Mouse (Mus musculus): ENCODE measurements around the gene Slc8a3. TPM values are rescaled to one million over a fixed set of nuclear protein-coding genes. Genes with fewer than 3 reads are reported as not detected.

Gene Slc8a3
- total and polyA plus RNA-seq, 3 experiments = not detected

- Histone ChIP-seq H3K4me1 (ENCODE audit: control insufficient read depth in 1 of 2, insufficient read depth in 2 of 2, low read length in 2 of 2) (no peaks in the 10 kb centered on the region), H3K4me3 (ENCODE audit: control insufficient read depth in 1 of 2, insufficient read depth in 1 of 2, low read depth in 2 of 2, low read length in 2 of 2) (no peak overlapping the region), H3K79me2 (ENCODE audit: control insufficient read depth, insufficient read depth, low read length, poor library complexity) (no peaks in the 10 kb centered on the region), H3K27ac (ENCODE audit: control insufficient read depth, low read depth, low read length) (no peak overlapping the region), H3K9me3 (replicated peaks; ENCODE audit: insufficient read depth, low read length) (no peaks in the 10 kb centered on the region), H3K36me3 (ENCODE audit: control insufficient read depth in 1 of 2, insufficient read depth in 2 of 2, low read length in 2 of 2) (no peaks in the 10 kb centered on the region), H3K27me3 (ENCODE audit: control insufficient read depth in 1 of 2, insufficient read depth in 2 of 2, low read length in 2 of 2) (peaks cover 1 to 5% of the 10 kb centered on the region in 2 experiments), H3K9ac (ENCODE audit: control insufficient read depth, low read depth, low read length, poor library complexity, severe bottlenecking) (no peak overlapping the region)
- TF ChIP-seq BHLHE40 (IDR thresholded peaks at IDR 0.05; ENCODE audit: borderline replicate concordance, low read depth, low read length) = no peak
- TF ChIP-seq USF1 (IDR thresholded peaks at IDR 0.05; ENCODE audit: low read depth, low read length) = peak; percentile 38; the same call in 1 of the 2 replicates
- no peak for DNase-seq (ENCODE audit: low read depth, low spot score)
These were observed 91.9 kb downstream of the Slc8a3 start for GRCm38 (mm10) chr12:81241096-81241495.

- no peak for TF ChIP-seq GABPA (IDR thresholded peaks at IDR 0.05; ENCODE audit: low read depth, low read length)
- no peak for TF ChIP-seq TCF12 (IDR thresholded peaks at IDR 0.05; ENCODE audit: low read depth, low read length)
These were observed 95.8 kb downstream of the Slc8a3 start for GRCm38 (mm10) chr12:81237158-81237557.

GRCm38 (mm10) chr12:81235456-81236330 lies 97.3 kb downstream of the Slc8a3 start:
- TF ChIP-seq CTCF (IDR thresholded peaks at IDR 0.05 in 2 of 3, conservative IDR thresholded peaks at IDR 0.05 in 1 of 3; ENCODE audit: control insufficient read depth in 1 of 3, insufficient read depth in 1 of 3, low read depth in 2 of 3, low read length in 3 of 3, poor library complexity in 1 of 3, severe bottlenecking in 1 of 3) (no peak), UBTF (IDR thresholded peaks at IDR 0.05; ENCODE audit: borderline replicate concordance, insufficient read depth, low read depth, low read length) (no peak), USF1 (IDR thresholded peaks at IDR 0.05; ENCODE audit: low read depth, low read length) (no peak), JUND (IDR thresholded peaks at IDR 0.05; ENCODE audit: low read depth, low read length) (no peak), ETS1 (IDR thresholded peaks at IDR 0.05; ENCODE audit: low read depth, low read length) (no peak), ZMIZ1 (IDR thresholded peaks at IDR 0.05; ENCODE audit: low read depth, low read length) (no peak), BHLHE40 (IDR thresholded peaks at IDR 0.05; ENCODE audit: borderline replicate concordance, low read depth, low read length) (no peak), MAFK (IDR thresholded peaks at IDR 0.05; ENCODE audit: borderline replicate concordance, low read depth, low read length) (no peak)
- Histone ChIP-seq H3K79me2 (ENCODE audit: control insufficient read depth, insufficient read depth, low read length, poor library complexity) (no peaks in the 10 kb centered on the region), H3K27ac (ENCODE audit: control insufficient read depth, low read depth, low read length) (no peak overlapping the region), H3K36me3 (ENCODE audit: control insufficient read depth in 1 of 2, insufficient read depth in 2 of 2, low read length in 2 of 2) (no peaks in the 10 kb centered on the region), H3K9ac (ENCODE audit: control insufficient read depth, low read depth, low read length, poor library complexity, severe bottlenecking) (no peak overlapping the region), H3K27me3 (ENCODE audit: control insufficient read depth in 1 of 2, insufficient read depth in 2 of 2, low read length in 2 of 2) (peaks cover 3 to 9% of the 10 kb centered on the region in 2 experiments), H3K4me3 (ENCODE audit: control insufficient read depth in 1 of 2, insufficient read depth in 1 of 2, low read depth in 2 of 2, low read length in 2 of 2) (no peak overlapping the region), H3K9me3 (replicated peaks; ENCODE audit: insufficient read depth, low read length) (no peaks in the 10 kb centered on the region), H3K4me1 (ENCODE audit: control insufficient read depth in 1 of 2, insufficient read depth in 2 of 2, low read length in 2 of 2) (no peaks in the 10 kb centered on the region)
- DNase-seq (ENCODE audit: low read depth, low spot score) = no peak

More at GRCm38 (mm10) chr12:81237158-81237557, 95.8 kb downstream of the Slc8a3 start:
- Histone ChIP-seq H3K9ac (ENCODE audit: control insufficient read depth, low read depth, low read length, poor library complexity, severe bottlenecking) (no peak overlapping the region), H3K4me1 (ENCODE audit: control insufficient read depth in 1 of 2, insufficient read depth in 2 of 2, low read length in 2 of 2) (no peaks in the 10 kb centered on the region), H3K27ac (ENCODE audit: control insufficient read depth, low read depth, low read length) (no peak overlapping the region), H3K4me3 (ENCODE audit: control insufficient read depth in 1 of 2, insufficient read depth in 1 of 2, low read depth in 2 of 2, low read length in 2 of 2) (no peak overlapping the region), H3K9me3 (replicated peaks; ENCODE audit: insufficient read depth, low read length) (no peaks in the 10 kb centered on the region), H3K27me3 (ENCODE audit: control insufficient read depth in 1 of 2, insufficient read depth in 2 of 2, low read length in 2 of 2) (peaks cover 1 to 5% of the 10 kb centered on the region in 2 experiments), H3K79me2 (ENCODE audit: control insufficient read depth, insufficient read depth, low read length, poor library complexity) (no peaks in the 10 kb centered on the region), H3K36me3 (ENCODE audit: control insufficient read depth in 1 of 2, insufficient read depth in 2 of 2, low read length in 2 of 2) (no peaks in the 10 kb centered on the region)
- no peak for DNase-seq (ENCODE audit: low read depth, low spot score)
